Mouse (Mus musculus) heart, postnatal 4 days (tissue): Measurements from ENCODE around the gene Tnrc6c. TPM values are rescaled to one million over a fixed set of nuclear protein-coding genes. Genes with fewer than 3 reads are reported as not detected.

Experiments used
- DNase-seq: peaks from one replicate; pipeline ENCODE4 v3.0.0; 2021
- total RNA-seq, 2 experiments: library from RNA; stranded (reverse); gene quantifications; 2 replicates each; pipeline ENCODE4 v1.2.3; 2021

Gene Tnrc6c
- total RNA-seq, result 10 to 100 TPM; 25.4 to 27.4 TPM

GRCm38 (mm10) chr11:117653491-117654351 is at the start of gene Tnrc6c:
TSS of gene Tnrc6c (plus strand) at chr11:117654289.
- DNase-seq, result peak; percentile 74

DNA sequence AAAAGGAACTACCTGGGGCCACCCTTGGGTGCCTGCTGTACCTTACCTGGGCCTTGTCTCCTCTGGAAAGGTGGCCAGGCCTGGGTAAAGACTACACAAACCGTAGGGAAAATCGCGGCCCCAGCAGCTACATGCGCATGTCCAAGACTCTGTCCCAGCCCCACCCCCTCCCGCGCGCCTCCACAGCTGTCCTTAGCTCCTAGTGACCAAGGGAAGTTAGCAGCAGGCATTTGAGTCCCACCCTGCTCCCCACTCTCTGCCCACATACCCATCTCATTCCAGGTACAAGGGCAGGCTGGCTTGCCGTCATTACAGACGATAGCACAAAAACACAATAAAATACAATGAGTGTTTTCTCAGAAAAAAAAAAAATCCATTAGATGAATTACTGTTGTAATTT is 48.0 kb upstream of the Tnrc6c start:
- no peak for DNase-seq

GRCm38 (mm10) chr11:117606605-117607203 is 47.4 kb upstream of the Tnrc6c start:
- DNase-seq, result peak; percentile 59

- no peak for DNase-seq
Measured at GRCm38 (mm10) chr11:117608141-117608789, 45.8 kb upstream of the Tnrc6c start.

GRCm38 (mm10) chr11:117608976-117609375 is 45.1 kb upstream of the Tnrc6c start:
- DNase-seq, result no peak

DNA sequence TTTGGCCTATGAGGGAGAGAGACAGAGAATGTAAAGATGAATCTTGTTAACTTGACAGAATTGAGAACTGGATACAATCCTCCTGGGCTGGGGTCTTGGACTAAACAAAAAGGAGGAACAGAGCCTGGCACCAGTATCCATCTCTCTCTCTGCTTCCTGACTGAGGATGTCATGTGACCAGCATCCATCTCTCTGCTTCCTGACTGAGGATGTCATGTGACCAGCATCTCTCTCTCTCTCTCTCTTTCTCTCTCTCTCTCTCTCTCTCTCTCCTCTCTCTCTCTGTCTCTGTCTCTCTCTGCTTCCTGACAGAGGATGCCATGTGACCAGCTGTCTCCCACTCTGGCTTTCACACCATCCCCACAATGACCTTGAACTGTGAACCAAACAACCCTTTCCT is 43.5 kb upstream of the Tnrc6c start:
- no peak for DNase-seq

- DNase-seq, result peak; percentile 54
Measured at GRCm38 (mm10) chr11:117611068-117611467, 43.0 kb upstream of the Tnrc6c start.

GRCm38 (mm10) chr11:117611860-117612259 is 42.2 kb upstream of the Tnrc6c start:
- no peak for DNase-seq

GRCm38 (mm10) chr11:117612885-117613284 is 41.2 kb upstream of the Tnrc6c start:
- no peak for DNase-seq

GRCm38 (mm10) chr11:117617368-117617908 is 36.7 kb upstream of the Tnrc6c start:
- no peak for DNase-seq

DNA sequence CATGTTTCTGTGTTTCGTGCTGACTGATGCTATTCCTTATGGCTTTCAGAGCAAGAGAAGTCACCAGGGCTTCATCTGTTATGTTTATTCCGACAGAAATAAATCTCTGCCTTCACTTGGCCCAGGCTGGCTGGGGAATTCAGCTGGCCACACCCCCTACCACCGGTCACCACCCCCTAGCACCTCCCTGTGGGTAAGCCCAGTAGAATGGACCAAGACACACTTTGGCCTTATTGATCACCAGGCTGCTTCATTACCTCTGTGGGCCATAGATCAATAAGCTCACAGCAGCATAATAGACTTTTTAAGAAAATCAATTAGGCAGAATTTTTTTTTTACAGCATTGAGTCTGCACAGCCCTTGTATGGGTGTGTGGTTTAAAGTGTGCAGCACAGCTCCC is 35.9 kb upstream of the Tnrc6c start:
- no peak for DNase-seq

GRCm38 (mm10) chr11:117618774-117619173 is 35.3 kb upstream of the Tnrc6c start:
- no peak for DNase-seq

- no peak for DNase-seq
Measured at GRCm38 (mm10) chr11:117619581-117619980, 34.5 kb upstream of the Tnrc6c start.

DNA sequence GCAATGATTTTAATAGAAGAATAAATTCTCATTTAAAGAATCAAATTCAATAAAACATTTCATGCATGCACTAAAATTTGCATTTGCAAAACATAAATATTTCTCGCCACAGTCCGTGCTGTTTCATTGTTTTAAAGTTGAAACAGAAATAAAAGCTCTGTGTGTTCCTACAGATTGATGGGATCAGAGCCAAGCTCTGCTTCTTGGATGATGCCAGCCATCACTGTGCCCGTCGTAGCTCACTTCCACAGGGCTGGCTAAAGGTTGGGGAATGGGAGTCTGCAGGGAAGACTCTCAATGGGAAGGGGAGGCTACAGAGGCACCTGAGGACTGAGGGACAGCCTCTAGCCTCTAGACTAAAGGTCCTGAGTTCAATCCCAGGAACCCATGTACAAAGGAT is 28.9 kb upstream of the Tnrc6c start:
- DNase-seq, result no peak

- DNase-seq, result peak; percentile 32
Measured at GRCm38 (mm10) chr11:117626557-117626956, 27.5 kb upstream of the Tnrc6c start.

GRCm38 (mm10) chr11:117627060-117627562 is 27.0 kb upstream of the Tnrc6c start:
- no peak for DNase-seq

- no peak for DNase-seq
Measured at GRCm38 (mm10) chr11:117627746-117628311, 26.3 kb upstream of the Tnrc6c start.

GRCm38 (mm10) chr11:117628312-117628779 is 25.7 kb upstream of the Tnrc6c start:
- DNase-seq, result peak; percentile 48

GRCm38 (mm10) chr11:117629865-117630264 is 24.2 kb upstream of the Tnrc6c start:
- no peak for DNase-seq

GRCm38 (mm10) chr11:117630868-117631565 is 23.1 kb upstream of the Tnrc6c start:
- DNase-seq, result no peak

- no peak for DNase-seq
Measured at GRCm38 (mm10) chr11:117633310-117633709, 20.8 kb upstream of the Tnrc6c start.

DNA sequence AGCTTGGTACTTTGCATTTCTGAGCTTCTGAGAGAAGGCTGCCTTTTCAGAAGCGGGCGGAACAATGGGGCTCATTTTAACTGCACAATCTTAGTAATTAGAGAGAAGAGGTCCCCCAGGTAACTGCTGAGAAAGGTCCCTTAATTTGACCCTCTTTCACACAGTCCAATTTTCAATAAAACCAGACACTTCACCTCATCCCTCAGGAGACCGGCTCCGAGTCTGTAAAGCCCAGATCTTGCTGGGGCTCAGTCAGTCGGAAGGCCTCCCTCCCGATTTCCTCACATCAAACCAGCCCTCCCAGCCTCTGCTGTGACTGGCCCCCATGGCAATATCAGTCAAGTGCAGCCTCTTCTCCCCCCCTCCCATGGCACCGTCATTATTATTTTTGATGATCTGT is 15.7 kb upstream of the Tnrc6c start:
- no peak for DNase-seq
